Comparison of ENCODE assay signal across 26 mouse cellular contexts in genomic region chrX:38794373-38794772, GRCm38 (mm10). TPM values are rescaled to one million over a fixed set of nuclear protein-coding genes. Genes with fewer than 3 reads are reported as not detected.
"Had no signal": no experiment of that assay in that cellular context is flagged by ENCODE, and none has a peak within 500 bp of the region (broad histone marks: within the 10 kb centered on the region; RNA-seq: fewer than 3 reads in every experiment).

No protein-coding gene starts in this region.

- H3K4me2 ChIP-seq: limb, embryonic 12.5 days; limb, embryonic 15.5 days; liver, embryonic 11.5 days; lung, embryonic 14.5 days; midbrain, embryonic 13.5 days; neural tube, embryonic 13.5 days had no signal

- H3K4me1 ChIP-seq: limb, embryonic 12.5 days; limb, embryonic 15.5 days; megakaryocyte, embryonic 14.5 days; midbrain, embryonic 10.5 days; midbrain, embryonic 13.5 days; neural tube, embryonic 13.5 days had no signal

- H3K36me3 ChIP-seq: limb, embryonic 12.5 days; limb, embryonic 15.5 days; midbrain, embryonic 10.5 days; midbrain, embryonic 13.5 days; neural tube, embryonic 13.5 days had no signal

- H3K9ac ChIP-seq: limb, embryonic 12.5 days; limb, embryonic 15.5 days; liver, embryonic 14.5 days; liver, postnatal 0 days; lung, embryonic 14.5 days; midbrain, embryonic 13.5 days; neural tube, embryonic 13.5 days had no signal

- H3K27me3 ChIP-seq: limb, embryonic 12.5 days; limb, embryonic 15.5 days; megakaryocyte, embryonic 14.5 days; midbrain, embryonic 13.5 days; neural tube, embryonic 13.5 days had no signal

- H3K27ac ChIP-seq: limb, embryonic 12.5 days; limb, embryonic 15.5 days; liver, embryonic 14.5 days; macrophage; midbrain, embryonic 10.5 days; midbrain, embryonic 13.5 days; neural tube, embryonic 13.5 days had no signal

- DNase-seq: kidney, adult 9 months; kidney, postnatal 14 days; kidney, postnatal 4 days; left cerebral cortex, postnatal 4 days; liver, postnatal 0 days; lung, embryonic 14.5 days; retina, postnatal 1 day; right cerebral cortex, postnatal 25 days; thymus, postnatal 25 days had no signal

- H3K4me3 ChIP-seq: limb, embryonic 12.5 days; limb, embryonic 15.5 days; megakaryocyte, embryonic 14.5 days; midbrain, embryonic 10.5 days; midbrain, embryonic 13.5 days; myocyte; neural tube, embryonic 13.5 days had no signal

- ATAC-seq: liver, postnatal 0 days; lung, postnatal 0 days; midbrain, embryonic 13.5 days; midbrain, embryonic 16.5 days had no signal

- H3K9me3 ChIP-seq: limb, embryonic 12.5 days; limb, embryonic 15.5 days; megakaryocyte, embryonic 14.5 days; midbrain, embryonic 10.5 days; midbrain, embryonic 13.5 days; neural tube, embryonic 13.5 days had no signal

RNA-seq across cellular contexts. Expression of gene 6030498E09Rik, which starts 21.9 kb away (rescaled TPM):
- polyA plus RNA-seq: kidney, embryonic 16.5 days; limb, embryonic 12.5 days; limb, embryonic 15.5 days; lung, embryonic 14.5 days; lung, postnatal 0 days; macrophage; midbrain, embryonic 10.5 days; midbrain, embryonic 16.5 days; myocyte; neural tube, embryonic 13.5 days; small intestine, adult 2 months; spleen, adult 2 months; stomach, embryonic 16.5 days; thymus, postnatal 0 days had no signal
